Mouse (Mus musculus) liver, adult 2 months (tissue): ENCODE measurements around the gene Bcl2. TPM values are rescaled to one million over a fixed set of nuclear protein-coding genes. Genes with fewer than 3 reads are reported as not detected.

Source experiments
- DNase-seq: peaks from one replicate; pipeline ENCODE4 v3.0.0-alpha.2; 2011; ENCODE audit warnings: low read depth, low spot score; ENCODE audit errors: extremely low read depth
- H3K27ac ChIP-seq: fragments of 200-500 bp; replicated peaks from 2 replicates; pipeline ENCODE4 v1.5.1; 2012; ENCODE audit warnings: low read depth, mild to moderate bottlenecking, control low read depth, inconsistent platforms, low read length; ENCODE audit not compliant: insufficient read depth
- H3K27me3 ChIP-seq: fragments of 200-500 bp; 2 replicates; pipeline ENCODE4 v1.6.1; 2012; ENCODE audit warnings: mild to moderate bottlenecking, moderate library complexity, low read length, inconsistent platforms; ENCODE audit not compliant: control insufficient read depth, insufficient read depth
- H3K36me3 ChIP-seq: fragments of 200-500 bp; 2 replicates; pipeline ENCODE4 v1.6.1; 2012; ENCODE audit warnings: low read length, inconsistent platforms; ENCODE audit not compliant: control insufficient read depth, insufficient read depth
- H3K4me1 ChIP-seq: fragments of 200-500 bp; 2 replicates; pipeline ENCODE4 v1.6.1; 2011; ENCODE audit warnings: low read length; ENCODE audit not compliant: control insufficient read depth, insufficient read depth
- H3K4me3 ChIP-seq: fragments of 200-500 bp; 2 replicates; pipeline ENCODE4 v1.5.1; 2011; ENCODE audit warnings: low read depth, mild to moderate bottlenecking, control low read depth, low read length, moderate library complexity; ENCODE audit not compliant: insufficient read depth
- H3K79me2 ChIP-seq: fragments of 200-500 bp; 2 replicates; pipeline ENCODE4 v1.6.1; 2012; ENCODE audit warnings: inconsistent platforms, mild to moderate bottlenecking, low read length, moderate library complexity; ENCODE audit not compliant: control insufficient read depth, insufficient read depth
- H3K9ac ChIP-seq: fragments of 200-500 bp; 2 replicates; pipeline ENCODE4 v1.6.1; 2012; ENCODE audit warnings: low read depth, mild to moderate bottlenecking, control low read depth, inconsistent platforms, low read length
- CTCF ChIP-seq: fragments of 200-500 bp; IDR thresholded peaks from 2 replicates; pipeline ENCODE4 v1.5.1; 2011; ENCODE audit warnings: low read depth, low read length, control low read depth
- POLR2A ChIP-seq: fragments of 200-500 bp; IDR thresholded peaks from 2 replicates; pipeline ENCODE4 v1.6.1; 2011; ENCODE audit warnings: low read length, control low read depth; ENCODE audit not compliant: insufficient read depth; ENCODE audit errors: extremely low read depth
- WGBS: fragments of 180-500 bp; shearing (Covaris S2); methylation state at CpG from one replicate; pipeline ENCODE4 v1.1.7; 2018; 5-methylcytosine and 5-hydroxymethylcytosine counted together
- polyA plus RNA-seq: library from polyadenylated mRNA; depleted of rRNA; stranded (reverse); fragments of >200 nt; gene quantifications from 2 replicates; pipeline ENCODE4 v1.2.3, GENCODE M21; 2012
- total RNA-seq: library from RNA; depleted of rRNA; stranded (reverse); fragments of >200 nt; gene quantifications from 2 replicates; pipeline ENCODE4 v1.2.3, GENCODE M21; 2014

Gene Bcl2
- total and polyA plus RNA-seq, 2 experiments = 0.26 to 1.5 TPM

DNA sequence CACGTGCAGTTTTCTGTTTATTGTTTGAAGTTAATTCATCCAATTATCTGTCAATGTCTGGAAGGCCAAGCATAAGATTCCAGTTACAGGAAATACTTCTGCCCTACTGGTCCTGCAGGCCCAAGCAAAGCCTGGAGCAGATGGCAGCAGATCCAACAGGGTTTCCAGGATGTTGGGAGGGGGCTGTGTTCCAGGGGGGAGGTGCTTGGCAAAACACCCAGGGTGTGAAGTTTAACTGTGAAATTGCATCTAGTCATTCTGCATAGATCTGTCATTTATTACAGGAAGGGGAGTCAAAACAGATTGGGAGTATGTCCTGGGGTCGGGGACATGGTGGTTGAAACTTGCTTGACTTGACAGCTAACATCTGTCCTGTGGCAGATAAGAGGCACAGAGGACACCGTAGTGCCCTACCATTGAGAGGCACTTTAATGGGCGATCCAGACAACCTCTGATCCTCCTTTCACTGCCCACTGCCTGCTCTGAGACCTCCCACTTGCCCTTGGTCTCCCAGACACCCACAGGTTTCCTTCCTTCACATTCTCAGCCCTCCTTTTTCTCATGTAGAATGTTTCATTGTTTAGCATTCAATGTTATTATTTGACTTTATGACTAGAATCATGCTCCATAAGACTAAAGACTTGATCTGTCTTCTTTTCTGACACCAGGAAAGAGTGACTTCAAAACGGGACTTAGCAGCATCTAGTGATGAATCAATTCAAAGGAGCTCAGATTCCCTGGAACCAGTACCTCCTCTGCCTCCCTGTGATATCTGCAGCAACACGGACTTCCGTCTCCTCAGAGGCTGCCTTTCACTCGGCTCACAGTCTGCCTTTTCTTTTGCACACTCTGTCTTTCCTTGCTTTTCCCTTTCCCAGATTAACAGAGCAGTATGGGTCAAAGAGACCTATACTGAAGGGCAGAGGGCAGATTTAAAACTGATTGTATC lies 47.7 kb downstream of the Bcl2 start:
- Histone ChIP-seq H3K79me2 (no peaks in the 10 kb centered on the region), H3K36me3 (no peaks in the 10 kb centered on the region), H3K27ac (no peak overlapping the region), H3K4me3 (no peak overlapping the region), H3K9ac (no peak overlapping the region), H3K27me3 (no peaks in the 10 kb centered on the region), H3K4me1 (no peaks in the 10 kb centered on the region; the same call in 1 of the 2 replicates)
- DNase-seq = peak; percentile 13
- 62% methylated on average over 8 of the region's 8 CpGs for WGBS
- TF ChIP-seq POLR2A (no peak), CTCF (no peak)

DNA sequence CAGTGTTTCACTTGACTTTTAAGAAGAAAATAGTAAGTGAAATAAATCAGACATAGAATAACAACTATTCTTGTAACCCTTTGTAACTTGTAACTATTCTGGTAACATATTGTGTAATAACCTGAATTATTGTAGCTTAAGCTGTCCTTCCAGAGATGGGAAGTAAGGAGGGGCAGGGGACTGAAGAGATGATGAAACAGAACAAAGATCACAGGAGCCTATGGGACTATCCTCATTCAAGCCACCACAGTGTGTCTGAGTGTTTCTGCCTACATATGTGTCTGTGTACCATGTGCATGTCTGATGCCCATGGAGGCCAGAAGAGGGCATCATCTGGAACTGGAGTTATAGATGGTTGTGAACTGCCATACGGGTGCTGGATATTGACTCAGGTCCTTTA lies 49.1 kb downstream of the Bcl2 start:
- H3K27me3 ChIP-seq = no peaks in the 10 kb centered on the region
- no peak overlapping the region for H3K4me3 ChIP-seq
- H3K27ac ChIP-seq = no peak overlapping the region
- no peaks in the 10 kb centered on the region; the same call in 1 of the 2 replicates for H3K4me1 ChIP-seq
- H3K36me3 ChIP-seq = no peaks in the 10 kb centered on the region
- no peak overlapping the region for H3K9ac ChIP-seq
- H3K79me2 ChIP-seq = no peaks in the 10 kb centered on the region
- no peak for TF ChIP-seq CTCF
- TF ChIP-seq POLR2A = no peak
- whole genome bisulfite sequencing = 89% methylated on average over 1 of the region's 1 CpGs
- DNase-seq = no peak

DNA sequence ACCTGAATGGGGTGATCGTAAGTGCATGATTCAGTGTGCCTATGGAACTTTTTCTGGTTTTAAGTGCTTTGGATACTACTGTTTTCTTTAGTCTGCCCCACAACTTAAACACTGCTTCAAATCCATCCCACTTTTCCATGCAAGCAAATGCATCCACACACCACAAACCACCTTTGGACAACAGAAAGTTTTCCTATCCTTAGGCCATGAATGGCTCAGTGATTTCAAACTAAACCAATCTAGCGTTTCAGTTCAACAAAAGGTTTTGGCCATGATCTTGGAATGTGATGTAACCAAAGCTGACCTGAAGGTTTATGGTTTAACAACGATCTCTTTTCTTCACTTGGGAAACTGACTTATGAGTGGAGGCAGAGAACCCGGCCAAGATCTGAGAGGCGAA lies 51.6 kb downstream of the Bcl2 start:
- TF ChIP-seq POLR2A (no peak), CTCF (no peak)
- H3K79me2 ChIP-seq = no peaks in the 10 kb centered on the region
- DNase-seq = no peak
- 92% methylated on average over 5 of the region's 5 CpGs for WGBS
- H3K27me3 ChIP-seq = no peaks in the 10 kb centered on the region
- H3K4me1 ChIP-seq = no peaks in the 10 kb centered on the region; the same call in 1 of the 2 replicates
- no peak overlapping the region for H3K4me3 ChIP-seq
- H3K36me3 ChIP-seq = no peaks in the 10 kb centered on the region
- no peak overlapping the region for H3K9ac ChIP-seq
- no peak overlapping the region for H3K27ac ChIP-seq

DNA sequence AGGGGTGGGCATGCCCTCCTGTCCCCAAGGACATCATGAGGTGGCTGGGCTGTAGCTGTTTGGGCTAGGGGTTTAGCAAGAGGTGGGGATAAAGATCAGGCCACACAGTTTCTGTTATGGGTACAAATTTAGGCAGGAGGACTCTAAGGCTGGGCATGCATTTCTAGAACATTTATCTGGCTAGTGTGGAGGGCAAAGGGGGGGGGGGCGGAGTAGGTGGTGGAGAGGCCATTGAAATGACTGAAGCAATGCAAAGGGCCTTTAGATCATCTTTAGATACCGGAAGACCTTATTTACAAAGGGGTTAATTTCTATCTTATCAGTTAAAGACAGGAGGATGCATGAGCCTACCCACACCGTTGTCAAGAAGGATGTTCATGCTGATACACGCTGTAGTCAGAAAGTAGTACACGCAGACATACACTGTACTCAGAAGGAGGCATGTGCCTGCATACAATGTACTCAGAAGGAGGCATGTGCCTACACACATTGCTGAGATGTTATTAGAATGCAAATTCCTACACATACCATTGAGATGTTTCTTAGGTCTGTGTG lies 55.7 kb downstream of the Bcl2 start:
- H3K27ac ChIP-seq = no peak overlapping the region
- no peak overlapping the region for H3K4me3 ChIP-seq
- no peaks in the 10 kb centered on the region for H3K79me2 ChIP-seq
- TF ChIP-seq CTCF (no peak), POLR2A (no peak)
- DNase-seq = no peak
- H3K9ac ChIP-seq = no peak overlapping the region
- no peaks in the 10 kb centered on the region for H3K4me1 ChIP-seq
- WGBS = 78% methylated on average over 5 of the region's 5 CpGs
- no peaks in the 10 kb centered on the region for H3K27me3 ChIP-seq
- H3K36me3 ChIP-seq = no peaks in the 10 kb centered on the region

DNA sequence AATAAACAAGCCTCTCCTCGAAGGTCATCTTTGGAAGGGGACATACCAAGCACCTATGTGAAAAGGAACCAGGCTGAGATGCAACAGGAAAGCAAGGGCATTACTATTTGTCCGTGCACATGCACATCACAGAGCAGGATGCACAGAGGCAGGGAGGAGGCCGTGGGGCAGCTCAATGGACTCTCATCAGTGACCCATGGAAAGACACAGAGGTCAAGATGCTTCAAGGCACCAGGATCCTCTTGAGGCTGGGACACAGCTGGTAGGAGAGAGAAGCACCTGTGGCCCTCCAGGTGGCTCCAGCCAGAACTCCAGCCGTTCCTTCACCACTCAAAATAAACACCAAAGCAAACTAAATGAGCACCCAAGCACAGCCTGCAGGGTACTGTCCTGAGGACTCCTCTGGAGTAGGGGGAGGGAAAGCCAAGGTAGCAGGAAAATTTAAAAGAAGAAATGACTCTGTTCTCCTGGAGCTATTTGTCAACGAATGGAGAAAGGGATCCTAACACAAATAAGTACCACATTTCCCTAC lies 57.8 kb downstream of the Bcl2 start:
- H3K4me1 ChIP-seq = no peaks in the 10 kb centered on the region
- no peaks in the 10 kb centered on the region for H3K36me3 ChIP-seq
- no peak overlapping the region for H3K27ac ChIP-seq
- no peak overlapping the region for H3K4me3 ChIP-seq
- H3K9ac ChIP-seq = no peak overlapping the region
- no peaks in the 10 kb centered on the region for H3K27me3 ChIP-seq
- TF ChIP-seq POLR2A (no peak), CTCF (no peak)
- 69% methylated on average over 5 of the region's 5 CpGs for WGBS
- H3K79me2 ChIP-seq = no peaks in the 10 kb centered on the region
- no peak for DNase-seq

DNA sequence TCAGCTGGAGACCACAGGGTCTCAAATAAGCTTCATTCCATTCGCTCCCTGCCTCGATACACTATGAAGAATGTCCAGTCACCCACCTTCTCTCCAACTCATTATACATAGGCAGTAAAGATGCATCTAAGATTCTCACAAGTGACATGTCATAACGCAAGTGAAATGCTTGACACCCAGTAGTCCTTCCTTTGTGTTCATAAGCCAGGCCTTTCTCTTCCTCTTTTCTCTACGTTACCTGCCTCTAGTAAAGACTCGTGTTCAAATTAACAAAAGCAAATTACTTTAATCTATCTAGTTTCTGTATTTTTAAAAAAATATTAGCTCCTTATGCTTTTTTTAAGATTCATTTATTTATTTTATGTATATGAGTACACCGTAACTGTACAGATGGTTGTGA lies 59.8 kb downstream of the Bcl2 start:
- Histone ChIP-seq H3K36me3 (no peaks in the 10 kb centered on the region), H3K79me2 (no peaks in the 10 kb centered on the region), H3K9ac (no peak overlapping the region), H3K27ac (no peak overlapping the region), H3K27me3 (no peaks in the 10 kb centered on the region), H3K4me3 (no peak overlapping the region), H3K4me1 (no peaks in the 10 kb centered on the region)
- TF ChIP-seq CTCF = no peak
- TF ChIP-seq POLR2A = no peak
- 94% methylated on average over 6 of the region's 6 CpGs for WGBS
- no peak for DNase-seq
